Comparison of ENCODE assay signal across 25 mouse cellular contexts in genomic region chr4:150168406-150168805, GRCm38 (mm10). TPM values are rescaled to one million over a fixed set of nuclear protein-coding genes. Genes with fewer than 3 reads are reported as not detected.
DNase-seq lines count a peak whose midpoint lies in the region; ATAC-seq and TF ChIP-seq lines count a peak whose summit lies in the region.
"Had no signal": no experiment of that assay in that cellular context is flagged by ENCODE, and none has a peak within 500 bp of the region (broad histone marks: within the 10 kb centered on the region; RNA-seq: fewer than 3 reads in every experiment).

No protein-coding gene starts in this region.

- no peaks in the 10 kb centered on the region for H3K36me3 ChIP-seq in hindbrain, postnatal 0 days (ENCODE audit: insufficient read depth, low read length)
- H3K36me3 ChIP-seq in hindbrain, embryonic 11.5 days (ENCODE audit: control insufficient read depth, insufficient read depth, low read length): no peaks in the 10 kb centered on the region
- no peaks in the 10 kb centered on the region for H3K36me3 ChIP-seq in kidney, embryonic 14.5 days (ENCODE audit: control insufficient read depth, insufficient read depth, low read length)
- H3K36me3 ChIP-seq: embryonic facial prominence, embryonic 15.5 days; forebrain, embryonic 10.5 days; liver, embryonic 12.5 days had no signal

- no peak overlapping the region for H3K4me3 ChIP-seq in hindbrain, postnatal 0 days (ENCODE audit: low read length)
- no peak overlapping the region for H3K4me3 ChIP-seq in hindbrain, embryonic 11.5 days (ENCODE audit: low read depth, low read length)
- H3K4me3 ChIP-seq in kidney, embryonic 14.5 days (ENCODE audit: low read length): no peak overlapping the region
- H3K4me3 ChIP-seq: embryonic facial prominence, embryonic 15.5 days; forebrain, embryonic 10.5 days; liver, embryonic 12.5 days had no signal

- H3K9me3 ChIP-seq in hindbrain, postnatal 0 days (ENCODE audit: low read length): no peaks in the 10 kb centered on the region
- H3K9me3 ChIP-seq in hindbrain, embryonic 11.5 days (ENCODE audit: control insufficient read depth, low read length): no peaks in the 10 kb centered on the region
- H3K9me3 ChIP-seq in kidney, embryonic 14.5 days (ENCODE audit: control insufficient read depth, low read length): no peaks in the 10 kb centered on the region
- H3K9me3 ChIP-seq: embryonic facial prominence, embryonic 15.5 days had no signal

- no peak overlapping the region for H3K4me2 ChIP-seq in hindbrain, postnatal 0 days (ENCODE audit: low read depth, low read length)
- no peak overlapping the region for H3K4me2 ChIP-seq in hindbrain, embryonic 11.5 days (replicated peaks; ENCODE audit: low read depth, low read length)
- H3K4me2 ChIP-seq in kidney, embryonic 14.5 days (replicated peaks; ENCODE audit: low read depth, low read length): no peak overlapping the region
- H3K4me2 ChIP-seq: embryonic facial prominence, embryonic 15.5 days; heart, embryonic 11.5 days; liver, embryonic 12.5 days had no signal

- no peaks in the 10 kb centered on the region for H3K4me1 ChIP-seq in hindbrain, postnatal 0 days (ENCODE audit: insufficient read depth, low read length)
- H3K4me1 ChIP-seq in hindbrain, embryonic 11.5 days (replicated peaks; ENCODE audit: control insufficient read depth, insufficient read depth, low read length): no peaks in the 10 kb centered on the region
- H3K4me1 ChIP-seq in kidney, embryonic 14.5 days (ENCODE audit: control insufficient read depth, insufficient read depth, low read length): no peaks in the 10 kb centered on the region
- H3K4me1 ChIP-seq: embryonic facial prominence, embryonic 15.5 days had no signal

- no peak overlapping the region for H3K27ac ChIP-seq in hindbrain, postnatal 0 days
- no peak overlapping the region for H3K27ac ChIP-seq in hindbrain, embryonic 11.5 days (ENCODE audit: low read depth, low read length)
- no peak overlapping the region for H3K27ac ChIP-seq in kidney, embryonic 14.5 days (ENCODE audit: low read depth, low read length)
- H3K27ac ChIP-seq: embryonic facial prominence, embryonic 15.5 days; forebrain, embryonic 10.5 days; liver, embryonic 12.5 days had no signal

- 49% methylated on average over 10 of the region's 10 CpGs for WGBS in hindbrain, postnatal 0 days
- 77% methylated on average over 10 of the region's 10 CpGs for WGBS in hindbrain, embryonic 11.5 days
- WGBS in kidney, embryonic 14.5 days: 78% methylated on average over 10 of the region's 10 CpGs

- peak; percentile 25 for DNase-seq in hindbrain, postnatal 0 days (ENCODE audit: low spot score)
- DNase-seq in hindbrain, embryonic 11.5 days (ENCODE audit: low spot score): no peak
- DNase-seq in lung, postnatal 10 days: peak; percentile 20
- no peak for DNase-seq in lung, postnatal 4 days
- DNase-seq in adrenal gland, postnatal 14 days: peak; percentile 41
- DNase-seq in right cerebral cortex, postnatal 14 days: peak; percentile 13
- DNase-seq: B cell, adult 2 months; cerebellum, adult 2 months; heart, postnatal 14 days; kidney, adult 11 months; kidney, postnatal 10 days; lung, postnatal 14 days; thymus, adult 18-20 months had no signal

- H3K9ac ChIP-seq in hindbrain, postnatal 0 days (replicated peaks; ENCODE audit: low read length): no peak overlapping the region
- no peak overlapping the region for H3K9ac ChIP-seq in hindbrain, embryonic 11.5 days (ENCODE audit: low read depth, low read length)
- H3K9ac ChIP-seq in kidney, embryonic 14.5 days (ENCODE audit: low read depth, low read length): no peak overlapping the region
- H3K9ac ChIP-seq: embryonic facial prominence, embryonic 15.5 days; liver, embryonic 12.5 days had no signal

- TF ChIP-seq CTCF in hindbrain, postnatal 0 days (IDR thresholded peaks at IDR 0.05; ENCODE audit: low read depth): no peak

- no peaks in the 10 kb centered on the region for H3K27me3 ChIP-seq in hindbrain, postnatal 0 days (ENCODE audit: insufficient read depth, low read length)
- H3K27me3 ChIP-seq in hindbrain, embryonic 11.5 days (ENCODE audit: control insufficient read depth, insufficient read depth, low read length): no peaks in the 10 kb centered on the region
- H3K27me3 ChIP-seq in kidney, embryonic 14.5 days (ENCODE audit: control insufficient read depth, insufficient read depth, low read length): no peaks in the 10 kb centered on the region
- H3K27me3 ChIP-seq: embryonic facial prominence, embryonic 15.5 days; liver, embryonic 12.5 days had no signal

- no peak for ATAC-seq in hindbrain, postnatal 0 days
- ATAC-seq in hindbrain, embryonic 11.5 days (ENCODE audit: low FRiP score): no peak
- ATAC-seq in kidney, embryonic 14.5 days (ENCODE audit: low FRiP score, low TSS enrichment): no peak
- ATAC-seq: hindbrain, embryonic 16.5 days; liver, embryonic 12.5 days; midbrain, embryonic 16.5 days had no signal

RNA-seq across cellular contexts. Expression of gene Slc2a7, which starts 19.6 kb away (rescaled TPM):
- not detected in 2 replicates for total RNA-seq in hindbrain, postnatal 0 days (2014; rRNA removed)
- polyA plus RNA-seq in hindbrain, postnatal 0 days (2015; fragmentation: Nextera tagmentation; extraction: Ambion mirVana): not detected in 2 replicates
- polyA plus RNA-seq in hindbrain, embryonic 11.5 days (2014; fragmentation: Nextera tagmentation; extraction: Ambion mirVana): not detected in 2 replicates
- not detected in 2 replicates for total RNA-seq in adrenal gland, postnatal 14 days (2021)
- not detected in 2 replicates for polyA plus RNA-seq in kidney, embryonic 14.5 days (2014; fragmentation: Nextera tagmentation; extraction: Ambion mirVana)
- total RNA-seq: heart, postnatal 14 days; megakaryocyte-erythroid progenitor cell, adult 5-6 weeks had no signal
- polyA plus RNA-seq: cerebellum, adult 2 months; embryonic facial prominence, embryonic 15.5 days; forebrain, embryonic 10.5 days; gonadal fat pad, adult 2 months; heart, embryonic 11.5 days; hindbrain, embryonic 16.5 days; limb, embryonic 11.5 days; liver, embryonic 12.5 days; midbrain, embryonic 16.5 days; urinary bladder, adult 2 months had no signal

RNA-seq across cellular contexts. Expression of gene Car6, which starts 32.7 kb away (rescaled TPM):
- not detected in 2 replicates for total RNA-seq in hindbrain, postnatal 0 days (2014; rRNA removed)
- polyA plus RNA-seq in hindbrain, postnatal 0 days (2015; fragmentation: Nextera tagmentation; extraction: Ambion mirVana): not detected in 2 replicates
- 0.21 TPM in 1 of 2 replicates, not detected in the other for polyA plus RNA-seq in hindbrain, embryonic 11.5 days (2014; fragmentation: Nextera tagmentation; extraction: Ambion mirVana)
- 0.44 TPM in 1 of 2 replicates, not detected in the other for total RNA-seq in adrenal gland, postnatal 14 days (2021)
- polyA plus RNA-seq in kidney, embryonic 14.5 days (2014; fragmentation: Nextera tagmentation; extraction: Ambion mirVana): not detected in 2 replicates
- total RNA-seq: heart, postnatal 14 days; megakaryocyte-erythroid progenitor cell, adult 5-6 weeks had no signal
- polyA plus RNA-seq: cerebellum, adult 2 months; forebrain, embryonic 10.5 days; heart, embryonic 11.5 days; hindbrain, embryonic 16.5 days; liver, embryonic 12.5 days; midbrain, embryonic 16.5 days; small intestine, adult 2 months; urinary bladder, adult 2 months had no signal

RNA-seq across cellular contexts. Expression of gene Slc2a5, which starts 49.3 kb away (rescaled TPM):
- total RNA-seq in hindbrain, postnatal 0 days (2014; rRNA removed): 1.5 and 2.9 TPM in 2 replicates
- polyA plus RNA-seq in hindbrain, postnatal 0 days (2015; fragmentation: Nextera tagmentation; extraction: Ambion mirVana): 2.7 and 3.0 TPM in 2 replicates
- 1.3 TPM in 2 replicates for polyA plus RNA-seq in hindbrain, embryonic 11.5 days (2014; fragmentation: Nextera tagmentation; extraction: Ambion mirVana)
- total RNA-seq in adrenal gland, postnatal 14 days (2021): 0.30 and 0.48 TPM in 2 replicates
- polyA plus RNA-seq in kidney, embryonic 14.5 days (2014; fragmentation: Nextera tagmentation; extraction: Ambion mirVana): 0.91 and 2.2 TPM in 2 replicates
- total RNA-seq: megakaryocyte-erythroid progenitor cell, adult 5-6 weeks had no signal

Comparison
In these comparisons a context has a peak if more than half of its experiments do, and no peak if none do; other contexts are left out.
1. DNase-seq: peak in hindbrain, postnatal 0 days (single experiment), lung, postnatal 10 days (single experiment), adrenal gland, postnatal 14 days (single experiment) and right cerebral cortex, postnatal 14 days (single experiment); none in hindbrain, embryonic 11.5 days (single experiment) and lung, postnatal 4 days (0 of 2).